Mouse (Mus musculus): ENCODE results near the gene Slc29a3.
A peak's percentile ranks its signal among the peaks of the same experiment; 100 is the strongest.

DNA sequence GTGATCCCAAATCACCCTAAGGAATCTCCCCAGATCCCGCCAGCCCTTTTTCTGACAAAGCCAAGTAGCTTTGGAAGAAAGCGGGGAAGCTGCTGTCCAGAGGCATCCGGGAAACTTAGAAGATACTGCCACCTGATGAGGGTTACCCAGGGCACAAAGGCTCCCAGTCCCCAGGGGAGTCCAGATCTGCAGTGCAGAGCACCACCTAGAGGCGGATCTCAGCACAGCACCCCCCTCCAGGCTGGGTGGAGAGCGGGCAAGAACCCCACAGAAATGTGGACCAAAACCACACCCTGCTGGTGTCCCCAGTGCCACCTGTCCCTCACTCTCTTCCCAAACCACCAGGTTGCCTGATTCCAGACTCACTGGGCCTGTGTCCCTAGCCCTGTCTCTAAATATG lies 55.6 kb downstream of the Slc29a3 start:
- peak; percentile 93 for TF ChIP-seq CTCF (IDR thresholded peaks at IDR 0.05; ENCODE audit: control insufficient read depth, insufficient read depth, low read length)
- no peak for TF ChIP-seq POLR2A (IDR thresholded peaks at IDR 0.05; ENCODE audit: borderline replicate concordance, control insufficient read depth, low read depth, low read length)
